Mouse (Mus musculus): ENCODE measurements around the gene Aldh1l1. TPM values are rescaled to one million over a fixed set of nuclear protein-coding genes. Genes with fewer than 3 reads are reported as not detected.

Aldh1l1 gene
- polyA plus RNA-seq, 1 experiment: 4.0 TPM

- Histone ChIP-seq H3K4me1 (ENCODE audit: control insufficient read depth, insufficient read depth, low read length) (peaks cover 3% of the 10 kb centered on the region; the same call in 1 of the 2 replicates), H3K4me3 (ENCODE audit: insufficient read depth, low read length) (no peak overlapping the region), H3K27ac (ENCODE audit: insufficient read depth, low read length) (no peak overlapping the region)
- TF ChIP-seq CTCF (IDR thresholded peaks at IDR 0.05; ENCODE audit: borderline replicate concordance, insufficient read depth, low read length) (no peak), POLR2A (IDR thresholded peaks at IDR 0.05; ENCODE audit: low read depth, low read length) (no peak)
Measured at GRCm38 (mm10) chr6:90499509-90499908, 13.3 kb downstream of the Aldh1l1 start.

GRCm38 (mm10) chr6:90501222-90501940 is 15.2 kb downstream of the Aldh1l1 start:
- TF ChIP-seq POLR2A (IDR thresholded peaks at IDR 0.05; ENCODE audit: low read depth, low read length) (no peak), CTCF (IDR thresholded peaks at IDR 0.05; ENCODE audit: borderline replicate concordance, insufficient read depth, low read length) (no peak)
- Histone ChIP-seq H3K27ac (ENCODE audit: insufficient read depth, low read length) (no peak overlapping the region), H3K4me1 (ENCODE audit: control insufficient read depth, insufficient read depth, low read length) (peaks cover 3% of the 10 kb centered on the region; the same call in 1 of the 2 replicates), H3K4me3 (ENCODE audit: insufficient read depth, low read length) (no peak overlapping the region)

GRCm38 (mm10) chr6:90505906-90506305 is 19.7 kb downstream of the Aldh1l1 start:
- H3K4me1 ChIP-seq (ENCODE audit: control insufficient read depth, insufficient read depth, low read length): peaks cover 19% of the 10 kb centered on the region
- TF ChIP-seq POLR2A (IDR thresholded peaks at IDR 0.05; ENCODE audit: low read depth, low read length) (no peak), CTCF (IDR thresholded peaks at IDR 0.05; ENCODE audit: borderline replicate concordance, insufficient read depth, low read length) (no peak)
- H3K4me3 ChIP-seq (ENCODE audit: insufficient read depth, low read length): no peak overlapping the region
- no peak overlapping the region for H3K27ac ChIP-seq (ENCODE audit: insufficient read depth, low read length)

GRCm38 (mm10) chr6:90506673-90507311 is 20.6 kb downstream of the Aldh1l1 start:
- Histone ChIP-seq H3K4me3 (ENCODE audit: insufficient read depth, low read length) (no peak overlapping the region), H3K4me1 (ENCODE audit: control insufficient read depth, insufficient read depth, low read length) (peaks cover 19% of the 10 kb centered on the region), H3K27ac (ENCODE audit: insufficient read depth, low read length) (no peak overlapping the region)
- TF ChIP-seq POLR2A (IDR thresholded peaks at IDR 0.05; ENCODE audit: low read depth, low read length) (no peak), CTCF (IDR thresholded peaks at IDR 0.05; ENCODE audit: borderline replicate concordance, insufficient read depth, low read length) (no peak)

GRCm38 (mm10) chr6:90507443-90507842 is 21.2 kb downstream of the Aldh1l1 start:
- TF ChIP-seq CTCF (IDR thresholded peaks at IDR 0.05; ENCODE audit: borderline replicate concordance, insufficient read depth, low read length): no peak
- TF ChIP-seq POLR2A (IDR thresholded peaks at IDR 0.05; ENCODE audit: low read depth, low read length): no peak
- Histone ChIP-seq H3K4me1 (ENCODE audit: control insufficient read depth, insufficient read depth, low read length) (peaks cover 19% of the 10 kb centered on the region), H3K27ac (ENCODE audit: insufficient read depth, low read length) (no peak overlapping the region), H3K4me3 (ENCODE audit: insufficient read depth, low read length) (no peak overlapping the region)

- no peak overlapping the region for H3K27ac ChIP-seq (ENCODE audit: insufficient read depth, low read length)
- no peak for TF ChIP-seq POLR2A (IDR thresholded peaks at IDR 0.05; ENCODE audit: low read depth, low read length)
- no peak for TF ChIP-seq CTCF (IDR thresholded peaks at IDR 0.05; ENCODE audit: borderline replicate concordance, insufficient read depth, low read length)
Measured at GRCm38 (mm10) chr6:90508197-90508624, 22.0 kb downstream of the Aldh1l1 start.

GRCm38 (mm10) chr6:90509085-90509484 is 22.9 kb downstream of the Aldh1l1 start:
- Histone ChIP-seq H3K4me3 (ENCODE audit: insufficient read depth, low read length) (no peak overlapping the region), H3K4me1 (ENCODE audit: control insufficient read depth, insufficient read depth, low read length) (peaks cover 19% of the 10 kb centered on the region), H3K27ac (ENCODE audit: insufficient read depth, low read length) (no peak overlapping the region)
- TF ChIP-seq POLR2A (IDR thresholded peaks at IDR 0.05; ENCODE audit: low read depth, low read length): no peak
- no peak for TF ChIP-seq CTCF (IDR thresholded peaks at IDR 0.05; ENCODE audit: borderline replicate concordance, insufficient read depth, low read length)

More at GRCm38 (mm10) chr6:90508197-90508624, 22.0 kb downstream of the Aldh1l1 start:
- H3K4me1 ChIP-seq (ENCODE audit: control insufficient read depth, insufficient read depth, low read length): peaks cover 19% of the 10 kb centered on the region
- no peak overlapping the region for H3K4me3 ChIP-seq (ENCODE audit: insufficient read depth, low read length)

GRCm38 (mm10) chr6:90512416-90512815 is 26.2 kb downstream of the Aldh1l1 start:
- no peak overlapping the region for H3K27ac ChIP-seq (ENCODE audit: insufficient read depth, low read length)

GRCm38 (mm10) chr6:90513074-90513856 is 27.0 kb downstream of the Aldh1l1 start:
- Histone ChIP-seq H3K4me1 (ENCODE audit: control insufficient read depth, insufficient read depth, low read length) (peaks cover 4% of the 10 kb centered on the region), H3K4me3 (ENCODE audit: insufficient read depth, low read length) (no peak overlapping the region), H3K27ac (ENCODE audit: insufficient read depth, low read length) (no peak overlapping the region)
- TF ChIP-seq POLR2A (IDR thresholded peaks at IDR 0.05; ENCODE audit: low read depth, low read length) (no peak), CTCF (IDR thresholded peaks at IDR 0.05; ENCODE audit: borderline replicate concordance, insufficient read depth, low read length) (no peak)

More at GRCm38 (mm10) chr6:90512416-90512815, 26.2 kb downstream of the Aldh1l1 start:
- TF ChIP-seq CTCF (IDR thresholded peaks at IDR 0.05; ENCODE audit: borderline replicate concordance, insufficient read depth, low read length) (no peak), POLR2A (IDR thresholded peaks at IDR 0.05; ENCODE audit: low read depth, low read length) (no peak)
- Histone ChIP-seq H3K4me3 (ENCODE audit: insufficient read depth, low read length) (no peak overlapping the region), H3K4me1 (ENCODE audit: control insufficient read depth, insufficient read depth, low read length) (peaks cover 11% of the 10 kb centered on the region)
